Mouse (Mus musculus) kidney, adult 2 months (tissue): ENCODE data around the gene Ccdc162.

Experiments used
- CTCF ChIP-seq: fragments of 200-500 bp; conservative IDR thresholded peaks from 2 replicates; pipeline ENCODE4 v1.5.1; 2011; ENCODE audit warnings: low read depth, mild to moderate bottlenecking, control low read depth, low read length, moderate library complexity, mixed read lengths; ENCODE audit not compliant: insufficient read depth, insufficient read length
- POLR2A ChIP-seq: fragments of 200-500 bp; IDR thresholded peaks from one replicate; pipeline ENCODE4 v1.6.1; 2011; ENCODE audit warnings: low read depth, low read length, control low read depth

GRCm38 (mm10) chr10:41635276-41636033 lies 81.0 kb downstream of the Ccdc162 start:
- TF ChIP-seq CTCF = no peak
- no peak for TF ChIP-seq POLR2A
